Mouse (Mus musculus): Measurements from ENCODE around the gene Gprc5c. TPM values are rescaled to one million over a fixed set of nuclear protein-coding genes. Genes with fewer than 3 reads are reported as not detected.
A peak's percentile ranks its signal among the peaks of the same experiment; 100 is the strongest.

Gene Gprc5c
- polyA plus RNA-seq, 1 experiment from 2014 or later: 23.0 TPM

DNA sequence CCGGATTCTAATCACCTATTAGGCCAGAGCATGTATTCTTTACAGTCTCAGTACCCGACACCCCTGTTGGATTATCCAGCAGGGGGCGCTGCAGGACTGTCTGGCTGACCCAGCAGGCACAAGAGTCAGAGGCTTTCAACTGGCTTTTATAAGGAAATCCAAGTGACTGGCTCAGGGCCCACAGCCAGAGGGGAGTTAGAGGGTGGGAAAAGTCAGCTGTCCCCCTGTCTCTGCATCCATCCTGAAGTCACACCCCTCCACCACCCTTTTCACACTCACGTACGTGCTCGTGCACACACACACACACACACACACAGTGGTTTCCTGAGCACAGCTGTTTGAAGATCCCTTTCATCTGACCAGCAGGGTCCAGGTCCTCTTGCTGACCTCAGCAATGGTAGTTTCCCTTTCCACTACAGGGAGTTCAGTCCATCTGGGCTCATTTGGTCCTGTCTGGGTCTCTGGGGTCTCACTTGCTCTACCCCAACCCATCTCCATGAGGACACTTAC, 38.2 kb upstream of the Gprc5c start:
- Histone ChIP-seq H3K4me3 (ENCODE audit: low read depth, low read length) (no peak overlapping the region), H3K36me3 (ENCODE audit: control insufficient read depth, insufficient read depth, low read length) (no peaks in the 10 kb centered on the region), H3K4me1 (ENCODE audit: control insufficient read depth, insufficient read depth, low read length) (peaks cover 11% of the 10 kb centered on the region), H3K27ac (ENCODE audit: low read depth, low read length) (no peak overlapping the region), H3K4me2 (no peak overlapping the region), H3K9me3 (replicated peaks; ENCODE audit: control insufficient read depth, low read length) (no peaks in the 10 kb centered on the region), H3K9ac (ENCODE audit: low read depth, low read length) (no peak overlapping the region), H3K27me3 (ENCODE audit: control insufficient read depth, insufficient read depth, low read length) (peaks cover 2% of the 10 kb centered on the region; the same call in 1 of the 2 replicates)
- no peak; the same call in 1 of the 2 replicates for ATAC-seq (replicated peaks; ENCODE audit: insufficient number of reproducible peaks, low FRiP score, low TSS enrichment)
- 19% methylated on average over 6 of the region's 6 CpGs for WGBS (ENCODE audit: insufficient replicate concordance)

DNA sequence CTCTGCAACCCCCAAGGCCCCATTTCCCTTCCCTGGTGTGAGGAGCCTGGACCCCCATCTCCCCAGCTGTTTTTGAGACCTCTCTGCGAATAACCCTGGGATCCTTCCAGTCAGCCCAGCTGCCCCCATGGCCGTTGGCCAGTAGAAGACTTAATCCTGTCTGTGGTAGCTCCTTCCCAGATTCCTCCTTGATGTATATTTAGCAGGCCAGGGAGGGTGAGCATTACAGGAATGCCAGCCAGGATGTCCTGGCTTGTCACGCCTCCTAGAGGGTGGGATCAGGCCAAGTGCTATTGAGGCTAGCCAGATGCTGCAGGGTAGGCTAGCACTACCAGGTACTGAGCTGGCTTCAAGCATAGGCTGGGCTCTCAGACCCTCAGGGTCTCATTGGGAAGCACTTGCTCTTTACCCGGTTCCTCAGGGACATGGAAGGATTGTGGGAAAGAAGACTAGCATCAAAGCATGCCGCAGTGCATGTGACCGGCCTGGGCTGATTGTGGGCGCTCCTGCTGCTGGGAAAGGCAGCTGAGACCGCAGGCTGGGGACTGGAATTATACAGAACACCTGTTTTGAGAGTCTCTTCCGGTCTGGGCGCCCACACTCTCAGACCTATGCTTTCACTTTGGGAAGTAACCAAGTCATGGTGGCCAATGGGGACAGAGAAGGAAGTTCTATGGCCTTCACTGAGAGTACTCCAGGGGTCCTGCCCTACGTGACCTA, 35.9 kb upstream of the Gprc5c start:
- Histone ChIP-seq H3K27me3 (ENCODE audit: control insufficient read depth, insufficient read depth, low read length) (peaks cover 2% of the 10 kb centered on the region; the same call in 1 of the 2 replicates), H3K9ac (ENCODE audit: low read depth, low read length) (no peak overlapping the region), H3K27ac (ENCODE audit: low read depth, low read length) (peak overlapping the region; percentile 73), H3K4me2 (peak overlapping the region; percentile 14; the same call in 1 of the 2 replicates), H3K4me1 (ENCODE audit: control insufficient read depth, insufficient read depth, low read length) (peaks cover 12% of the 10 kb centered on the region), H3K9me3 (replicated peaks; ENCODE audit: control insufficient read depth, low read length) (no peaks in the 10 kb centered on the region), H3K36me3 (ENCODE audit: control insufficient read depth, insufficient read depth, low read length) (no peaks in the 10 kb centered on the region), H3K4me3 (ENCODE audit: low read depth, low read length) (no peak overlapping the region)
- 55% methylated on average over 11 of the region's 11 CpGs for WGBS (ENCODE audit: insufficient replicate concordance)
- ATAC-seq (replicated peaks; ENCODE audit: insufficient number of reproducible peaks, low FRiP score, low TSS enrichment): peak; percentile 63; the same call in 1 of the 2 replicates

GRCm38 (mm10) chr11:114816934-114817333, 34.0 kb upstream of the Gprc5c start:
- Histone ChIP-seq H3K27me3 (ENCODE audit: control insufficient read depth, insufficient read depth, low read length) (peaks cover 2% of the 10 kb centered on the region; the same call in 1 of the 2 replicates), H3K27ac (ENCODE audit: low read depth, low read length) (no peak overlapping the region), H3K36me3 (ENCODE audit: control insufficient read depth, insufficient read depth, low read length) (no peaks in the 10 kb centered on the region), H3K9me3 (replicated peaks; ENCODE audit: control insufficient read depth, low read length) (no peaks in the 10 kb centered on the region), H3K4me3 (ENCODE audit: low read depth, low read length) (no peak overlapping the region), H3K4me2 (no peak overlapping the region), H3K4me1 (ENCODE audit: control insufficient read depth, insufficient read depth, low read length) (peaks cover 12% of the 10 kb centered on the region), H3K9ac (ENCODE audit: low read depth, low read length) (no peak overlapping the region)
- 84% methylated on average over 4 of the region's 4 CpGs for WGBS (ENCODE audit: insufficient replicate concordance)
- ATAC-seq (replicated peaks; ENCODE audit: insufficient number of reproducible peaks, low FRiP score, low TSS enrichment): no peak

- ATAC-seq (replicated peaks; ENCODE audit: insufficient number of reproducible peaks, low FRiP score, low TSS enrichment): no peak
- Histone ChIP-seq H3K4me1 (ENCODE audit: control insufficient read depth, insufficient read depth, low read length) (peaks cover 19% of the 10 kb centered on the region), H3K4me3 (ENCODE audit: low read depth, low read length) (no peak overlapping the region), H3K9ac (ENCODE audit: low read depth, low read length) (no peak overlapping the region), H3K36me3 (ENCODE audit: control insufficient read depth, insufficient read depth, low read length) (no peaks in the 10 kb centered on the region), H3K9me3 (replicated peaks; ENCODE audit: control insufficient read depth, low read length) (no peaks in the 10 kb centered on the region), H3K4me2 (no peak overlapping the region), H3K27me3 (ENCODE audit: control insufficient read depth, insufficient read depth, low read length) (peaks cover 2% of the 10 kb centered on the region; the same call in 1 of the 2 replicates), H3K27ac (ENCODE audit: low read depth, low read length) (no peak overlapping the region)
- 88% methylated on average over 7 of the region's 7 CpGs for WGBS (ENCODE audit: insufficient replicate concordance)
These were observed 32.8 kb upstream of the Gprc5c start for GRCm38 (mm10) chr11:114818185-114818584.

- Histone ChIP-seq H3K27ac (ENCODE audit: low read depth, low read length) (no peak overlapping the region), H3K36me3 (ENCODE audit: control insufficient read depth, insufficient read depth, low read length) (no peaks in the 10 kb centered on the region), H3K4me2 (no peak overlapping the region), H3K4me3 (ENCODE audit: low read depth, low read length) (no peak overlapping the region), H3K4me1 (ENCODE audit: control insufficient read depth, insufficient read depth, low read length) (peaks cover 24% of the 10 kb centered on the region), H3K9ac (ENCODE audit: low read depth, low read length) (no peak overlapping the region), H3K27me3 (ENCODE audit: control insufficient read depth, insufficient read depth, low read length) (peaks cover 2% of the 10 kb centered on the region; the same call in 1 of the 2 replicates), H3K9me3 (replicated peaks; ENCODE audit: control insufficient read depth, low read length) (no peaks in the 10 kb centered on the region)
- no peak for ATAC-seq (replicated peaks; ENCODE audit: insufficient number of reproducible peaks, low FRiP score, low TSS enrichment)
- 35% methylated on average over 2 of the region's 2 CpGs for WGBS (ENCODE audit: insufficient replicate concordance)
These were observed 31.8 kb upstream of the Gprc5c start for GRCm38 (mm10) chr11:114819110-114819509.

- no peak overlapping the region for H3K4me3 ChIP-seq (ENCODE audit: low read depth, low read length)
- H3K27ac ChIP-seq (ENCODE audit: low read depth, low read length): no peak overlapping the region
- peaks cover 14% of the 10 kb centered on the region for H3K4me1 ChIP-seq (ENCODE audit: control insufficient read depth, insufficient read depth, low read length)
- H3K36me3 ChIP-seq (ENCODE audit: control insufficient read depth, insufficient read depth, low read length): no peaks in the 10 kb centered on the region
- 34% methylated on average over 3 of the region's 3 CpGs for WGBS (ENCODE audit: insufficient replicate concordance)
- ATAC-seq (replicated peaks; ENCODE audit: insufficient number of reproducible peaks, low FRiP score, low TSS enrichment): no peak
- H3K9ac ChIP-seq (ENCODE audit: low read depth, low read length): no peak overlapping the region
- H3K4me2 ChIP-seq: no peak overlapping the region
- H3K27me3 ChIP-seq (ENCODE audit: control insufficient read depth, insufficient read depth, low read length): peaks cover 2% of the 10 kb centered on the region; the same call in 1 of the 2 replicates
- H3K9me3 ChIP-seq (replicated peaks; ENCODE audit: control insufficient read depth, low read length): no peaks in the 10 kb centered on the region
These were observed 30.5 kb upstream of the Gprc5c start for GRCm38 (mm10) chr11:114820444-114820843.

- Histone ChIP-seq H3K4me3 (ENCODE audit: low read depth, low read length) (no peak overlapping the region), H3K9me3 (replicated peaks; ENCODE audit: control insufficient read depth, low read length) (no peaks in the 10 kb centered on the region), H3K36me3 (ENCODE audit: control insufficient read depth, insufficient read depth, low read length) (no peaks in the 10 kb centered on the region), H3K4me1 (ENCODE audit: control insufficient read depth, insufficient read depth, low read length) (peaks cover 14% of the 10 kb centered on the region), H3K27me3 (ENCODE audit: control insufficient read depth, insufficient read depth, low read length) (peaks cover 2% of the 10 kb centered on the region; the same call in 1 of the 2 replicates), H3K27ac (ENCODE audit: low read depth, low read length) (no peak overlapping the region), H3K9ac (ENCODE audit: low read depth, low read length) (no peak overlapping the region), H3K4me2 (no peak overlapping the region)
- WGBS (ENCODE audit: insufficient replicate concordance): 71% methylated on average over 1 of the region's 1 CpGs
- ATAC-seq (replicated peaks; ENCODE audit: insufficient number of reproducible peaks, low FRiP score, low TSS enrichment): no peak
These were observed 29.6 kb upstream of the Gprc5c start for GRCm38 (mm10) chr11:114821325-114821724.

DNA sequence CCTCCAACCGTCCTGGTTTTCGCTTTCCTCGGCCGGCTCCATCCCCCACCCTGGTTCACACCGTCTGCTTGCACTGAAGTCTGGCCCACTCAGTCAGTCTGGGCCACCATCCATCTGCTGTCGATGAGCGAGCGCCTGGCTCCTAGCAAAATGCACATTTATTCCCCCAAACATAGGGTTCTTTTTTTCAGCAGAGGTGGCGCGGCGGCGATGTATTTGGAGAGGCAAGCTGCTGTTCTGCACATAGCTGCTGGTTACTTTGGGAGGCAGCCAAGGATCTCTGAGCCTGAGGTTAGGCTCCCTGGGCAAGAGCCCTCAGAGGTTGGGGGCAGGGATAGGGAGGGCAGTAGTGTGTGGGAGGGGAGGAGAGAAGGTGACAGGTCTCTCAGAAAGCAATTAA, 28.2 kb upstream of the Gprc5c start:
- no peak for ATAC-seq (replicated peaks; ENCODE audit: insufficient number of reproducible peaks, low FRiP score, low TSS enrichment)
- Histone ChIP-seq H3K9me3 (replicated peaks; ENCODE audit: control insufficient read depth, low read length) (no peaks in the 10 kb centered on the region), H3K36me3 (ENCODE audit: control insufficient read depth, insufficient read depth, low read length) (no peaks in the 10 kb centered on the region), H3K4me1 (ENCODE audit: control insufficient read depth, insufficient read depth, low read length) (peaks cover 14% of the 10 kb centered on the region), H3K4me3 (ENCODE audit: low read depth, low read length) (no peak overlapping the region), H3K4me2 (peak overlapping the region; percentile 5), H3K27ac (ENCODE audit: low read depth, low read length) (peak overlapping the region; percentile 10), H3K27me3 (ENCODE audit: control insufficient read depth, insufficient read depth, low read length) (no peaks in the 10 kb centered on the region), H3K9ac (ENCODE audit: low read depth, low read length) (no peak overlapping the region)
- WGBS (ENCODE audit: insufficient replicate concordance): 53% methylated on average over 12 of the region's 12 CpGs
